Mouse (Mus musculus) midbrain, embryonic 14.5 days (tissue): Measurements from ENCODE around the gene Fosb. TPM values are rescaled to one million over a fixed set of nuclear protein-coding genes. Genes with fewer than 3 reads are reported as not detected.
A peak's percentile ranks its signal among the peaks of the same experiment; 100 is the strongest.

ENCODE experiments used
- ATAC-seq: fragments of 200-750 bp; cut with Nextera tagmentation; 2 replicates; pipeline ENCODE4 v1.8.0; 2017; ENCODE audit warnings: moderate number of reproducible peaks, moderate library complexity; ENCODE audit not compliant: low FRiP score, low TSS enrichment
- DNase-seq: peaks from one replicate; pipeline ENCODE4 v3.0.0-alpha.2; 2015
- H3K27ac ChIP-seq: fragments of 300-500 bp; sonication (generic); replicated peaks from 2 replicates; pipeline ENCODE4 v1.5.1; 2014; ENCODE audit warnings: mild to moderate bottlenecking, low read depth, low read length, moderate library complexity
- H3K27me3 ChIP-seq: fragments of 300-500 bp; sonication (generic); 2 replicates; pipeline ENCODE4 v1.6.1; 2014; ENCODE audit warnings: low read length, control low read depth, mixed read lengths; ENCODE audit not compliant: control insufficient read depth, insufficient read depth
- H3K36me3 ChIP-seq: fragments of 300-500 bp; sonication (generic); 2 replicates; pipeline ENCODE4 v1.6.1; 2014; ENCODE audit warnings: low read length, control low read depth; ENCODE audit not compliant: control insufficient read depth, insufficient read depth
- H3K4me1 ChIP-seq: fragments of 300-500 bp; sonication (generic); 2 replicates; pipeline ENCODE4 v1.6.1; 2014; ENCODE audit warnings: mild to moderate bottlenecking, antibody characterized with exemption, low read length, control low read depth; ENCODE audit not compliant: control insufficient read depth, insufficient read depth
- H3K4me2 ChIP-seq: fragments of 300-500 bp; sonication (generic); 2 replicates; pipeline ENCODE4 v1.6.1; 2014; ENCODE audit warnings: mild to moderate bottlenecking, low read length, moderate library complexity
- H3K4me3 ChIP-seq: fragments of 300-500 bp; sonication (generic); replicated peaks from 2 replicates; pipeline ENCODE4 v1.5.1; 2014; ENCODE audit warnings: low read depth, low read length
- H3K9ac ChIP-seq: fragments of 300-500 bp; sonication (generic); replicated peaks from 2 replicates; pipeline ENCODE4 v1.6.1; 2014; ENCODE audit warnings: mild to moderate bottlenecking, low read length, moderate library complexity
- H3K9me3 ChIP-seq: fragments of 300-500 bp; sonication (generic); 2 replicates; pipeline ENCODE4 v1.6.1; 2016; ENCODE audit warnings: low read length, control low read depth, mixed read lengths; ENCODE audit not compliant: control insufficient read depth
- WGBS: fragments of 180-500 bp; shearing (Covaris S2); extraction: QIAGEN DNeasy Blood & Tissue Kit; methylation state at CpG from one replicate; pipeline ENCODE4 v1.1.7; 2014; 5-methylcytosine and 5-hydroxymethylcytosine counted together
- polyA plus RNA-seq: library from polyadenylated mRNA; unstranded; fragments of >200 nt; fragmentation: Nextera tagmentation; extraction: Ambion mirVana; gene quantifications from 2 replicates; pipeline ENCODE4 v1.2.1, GENCODE M21; 2014

The Fosb gene
- polyA plus RNA-seq, 1 experiment from 2014 or later, result not detected

- Histone ChIP-seq H3K4me3 (peak overlapping the region; percentile 94), H3K9ac (peak overlapping the region; percentile 82), H3K4me1 (peaks cover 16% of the 10 kb centered on the region), H3K27ac (0 out of 2 replicates have a peak overlapping the region, but pooled peaks have one; percentile 4), H3K4me2 (peak overlapping the region; percentile 90), H3K27me3 (no peaks in the 10 kb centered on the region), H3K9me3 (no peaks in the 10 kb centered on the region), H3K36me3 (peaks cover 3% of the 10 kb centered on the region; the same call in 1 of the 2 replicates)
- WGBS, result under 1% methylated on average over 21 of the region's 21 CpGs
- ATAC-seq (no peak), DNase-seq (no peak)
Measured at GRCm38 (mm10) chr7:19270509-19271237, 39.2 kb downstream of the Fosb start.

GRCm38 (mm10) chr7:19269721-19270441 lies 40.0 kb downstream of the Fosb start:
- Histone ChIP-seq H3K4me2 (peak overlapping the region; percentile 90), H3K36me3 (peaks cover 7% of the 10 kb centered on the region), H3K27ac (no peak overlapping the region), H3K4me3 (peak overlapping the region; percentile 94), H3K9me3 (no peaks in the 10 kb centered on the region), H3K27me3 (no peaks in the 10 kb centered on the region), H3K9ac (peak overlapping the region; percentile 82), H3K4me1 (peaks cover 16% of the 10 kb centered on the region)
- no peak for ATAC-seq
- peak; percentile 36 for DNase-seq
- WGBS, result 2% methylated on average over 19 of the region's 19 CpGs

GRCm38 (mm10) chr7:19268993-19269681 lies 40.7 kb downstream of the Fosb start:
- ATAC-seq (no peak), DNase-seq (no peak)
- Histone ChIP-seq H3K4me1 (peaks cover 16% of the 10 kb centered on the region), H3K27ac (no peak overlapping the region), H3K9me3 (no peaks in the 10 kb centered on the region), H3K9ac (peak overlapping the region; percentile 82; the same call in 1 of the 2 replicates), H3K27me3 (no peaks in the 10 kb centered on the region), H3K4me2 (peak overlapping the region; percentile 90), H3K4me3 (peak overlapping the region; percentile 94), H3K36me3 (peaks cover 15% of the 10 kb centered on the region)
- WGBS, result 63% methylated on average over 10 of the region's 10 CpGs

- WGBS, result 79% methylated on average over 10 of the region's 10 CpGs
Measured at GRCm38 (mm10) chr7:19267051-19267450, 42.8 kb downstream of the Fosb start.

GRCm38 (mm10) chr7:19265928-19266822 lies 43.7 kb downstream of the Fosb start:
- H3K4me3 ChIP-seq, result no peak overlapping the region
- H3K27me3 ChIP-seq, result no peaks in the 10 kb centered on the region
- 87% methylated on average over 10 of the region's 10 CpGs for WGBS
- H3K4me2 ChIP-seq, result no peak overlapping the region
- ATAC-seq, result no peak
- H3K27ac ChIP-seq, result no peak overlapping the region
- no peaks in the 10 kb centered on the region for H3K9me3 ChIP-seq
- DNase-seq, result no peak
- peaks cover 16% of the 10 kb centered on the region for H3K4me1 ChIP-seq
- peaks cover 41% of the 10 kb centered on the region for H3K36me3 ChIP-seq
- no peak overlapping the region for H3K9ac ChIP-seq

More at GRCm38 (mm10) chr7:19267051-19267450, 42.8 kb downstream of the Fosb start:
- Histone ChIP-seq H3K9ac (no peak overlapping the region; the same call in 1 of the 2 replicates), H3K27me3 (no peaks in the 10 kb centered on the region), H3K4me2 (no peak overlapping the region), H3K4me1 (peaks cover 16% of the 10 kb centered on the region), H3K27ac (no peak overlapping the region), H3K9me3 (no peaks in the 10 kb centered on the region), H3K4me3 (no peak overlapping the region), H3K36me3 (peaks cover 33% of the 10 kb centered on the region)
- DNase-seq (no peak), ATAC-seq (no peak)

GRCm38 (mm10) chr7:19265147-19265546 lies 44.7 kb downstream of the Fosb start:
- no peak overlapping the region for H3K9ac ChIP-seq
- no peak overlapping the region for H3K4me3 ChIP-seq
- no peak overlapping the region for H3K4me2 ChIP-seq
- peaks cover 51% of the 10 kb centered on the region for H3K36me3 ChIP-seq
- peaks cover 9% of the 10 kb centered on the region for H3K4me1 ChIP-seq
- H3K27ac ChIP-seq, result no peak overlapping the region
- no peak for ATAC-seq
- no peaks in the 10 kb centered on the region for H3K27me3 ChIP-seq
- DNase-seq, result no peak
- 85% methylated on average over 7 of the region's 7 CpGs for WGBS
- H3K9me3 ChIP-seq, result no peaks in the 10 kb centered on the region

- no peak overlapping the region for H3K27ac ChIP-seq
- H3K36me3 ChIP-seq, result peaks cover 76% of the 10 kb centered on the region
- no peak overlapping the region for H3K4me3 ChIP-seq
- ATAC-seq (no peak), DNase-seq (no peak)
- H3K4me1 ChIP-seq, result no peaks in the 10 kb centered on the region
- H3K9me3 ChIP-seq, result no peaks in the 10 kb centered on the region
- no peaks in the 10 kb centered on the region for H3K27me3 ChIP-seq
- WGBS, result 90% methylated on average over 3 of the region's 3 CpGs
- no peak overlapping the region for H3K9ac ChIP-seq
- H3K4me2 ChIP-seq, result no peak overlapping the region
Measured at GRCm38 (mm10) chr7:19258336-19258735, 51.5 kb downstream of the Fosb start.
